Mouse (Mus musculus): ENCODE data around the gene Zfp882.

DNA sequence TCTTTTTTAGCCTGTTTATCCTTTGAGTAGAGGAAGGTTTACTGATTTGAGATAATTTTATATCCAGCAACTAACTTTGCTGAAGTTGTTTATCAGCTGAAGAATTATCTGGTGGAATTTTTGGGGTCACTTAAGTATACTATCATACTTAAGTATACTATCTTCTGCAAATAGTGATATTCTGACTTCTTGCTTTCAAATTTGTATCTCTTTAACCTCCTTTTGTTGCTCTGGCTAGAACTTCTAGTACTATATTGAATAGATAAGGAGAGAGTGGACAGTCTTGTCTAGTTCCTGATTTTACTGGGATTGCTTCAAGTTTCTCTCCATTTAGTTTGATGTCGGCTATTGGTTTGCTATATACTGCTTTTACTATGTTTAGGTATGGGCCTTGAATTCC, 1.6 kb upstream of the Zfp882 start:
- TF ChIP-seq CTCF (IDR thresholded peaks at IDR 0.05; ENCODE audit: insufficient read depth, low read depth, low read length) (no peak), POLR2A (IDR thresholded peaks at IDR 0.05; ENCODE audit: insufficient read depth, low read depth, low read length) (no peak)
